Mouse (Mus musculus): ENCODE measurements at regions not wholly inside any gene's neighbourhood (a gene's known extent, or its start where the extent isn't known, plus 50 kb on each side); places are given as distances from the start of the nearest gene placed in this dataset.

- TF ChIP-seq POLR2A (IDR thresholded peaks at IDR 0.05; ENCODE audit: insufficient read depth, low read depth, low read length) (no peak), CTCF (IDR thresholded peaks at IDR 0.05) (no peak), EP300 (IDR thresholded peaks at IDR 0.05; ENCODE audit: insufficient read depth, low read depth, low read length) (no peak)
These were observed 97.1 kb upstream of the Dap start for GRCm38 (mm10) chr15:31126999-31127398.
